Mouse (Mus musculus): ENCODE results near the gene Arhgap29.
A peak's percentile ranks its signal among the peaks of the same experiment; 100 is the strongest.

DNA sequence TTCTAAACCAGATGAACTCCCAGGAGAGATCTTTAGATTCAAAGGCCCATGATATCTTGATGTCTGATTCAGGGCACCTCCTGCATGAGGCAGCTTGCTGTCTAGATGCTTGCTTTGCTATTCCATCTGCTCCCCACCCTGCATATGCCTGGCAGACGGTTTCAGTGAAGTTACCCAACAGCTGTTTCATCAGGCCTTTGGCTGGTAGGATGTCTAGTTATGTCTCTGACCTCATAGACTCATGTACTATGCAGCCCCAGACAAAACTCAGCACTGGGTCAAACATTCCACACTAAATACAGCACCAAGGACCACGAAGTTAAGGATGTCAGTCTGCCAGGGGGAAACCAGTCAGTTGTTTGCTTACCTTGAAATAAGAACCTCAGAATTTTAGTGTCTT, 6.4 kb upstream of the Arhgap29 start:
- no peak for TF ChIP-seq POLR2A (IDR thresholded peaks at IDR 0.05; ENCODE audit: insufficient read length, low read depth)
- no peak for TF ChIP-seq POLR2AphosphoS2 (IDR thresholded peaks at IDR 0.05; ENCODE audit: insufficient read length, low read depth)
- TF ChIP-seq MYOG (IDR thresholded peaks at IDR 0.05; ENCODE audit: control insufficient read depth in 1 of 3, insufficient read depth in 1 of 3, insufficient read length in 2 of 3, low read depth in 2 of 3): peak in 1 of 3 experiments; percentile 17
- no peak for TF ChIP-seq MAX (IDR thresholded peaks at IDR 0.05; ENCODE audit: low read depth)
- TF ChIP-seq TCF12 (IDR thresholded peaks at IDR 0.05; ENCODE audit: insufficient read depth, poor library complexity, severe bottlenecking): no peak

Data from myocyte (in vitro differentiated cells).